Mouse (Mus musculus) CH12.LX (cell line): ENCODE results near the gene Ano7. TPM values are rescaled to one million over a fixed set of nuclear protein-coding genes. Genes with fewer than 3 reads are reported as not detected.

Source experiments
- polyA plus RNA-seq: library from polyadenylated mRNA; unstranded; fragments of >175 nt; gene quantifications from 2 replicates; pipeline ENCODE4 v1.2.1, GENCODE M21; 2012; ENCODE audit warnings: low read depth; ENCODE audit not compliant: insufficient read length
- total RNA-seq, 2 experiments: library from RNA; depleted of rRNA; stranded (reverse); fragments of 300-350 nt in 1 of 2; fragments of >200 nt in 1 of 2; gene quantifications; 2 replicates each; pipeline ENCODE4 v1.2.3; 2012 to 2014

The Ano7 gene
- total and polyA plus RNA-seq, 3 experiments, result 0.21 to 0.31 TPM; not detected in 1

Other genes starting within 250 kb of the Ano7 start
- not detected in 2 replicates for gene Agxt, start 238.7 kb upstream of the Ano7 start, total RNA-seq (2012; rRNA removed)
- not detected in 2 replicates for gene Agxt, start 238.7 kb upstream of the Ano7 start, total RNA-seq (2014; rRNA removed)
- gene Agxt, start 238.7 kb upstream of the Ano7 start, polyA plus RNA-seq, result not detected in 2 replicates
- gene 2310007B03Rik, start 213.0 kb upstream of the Ano7 start, total RNA-seq (2012; rRNA removed), result 0.08 TPM in 1 of 2 replicates, not detected in the other
- not detected in 2 replicates for gene 2310007B03Rik, start 213.0 kb upstream of the Ano7 start, total RNA-seq (2014; rRNA removed)
- 0.11 TPM in 1 of 2 replicates, not detected in the other for gene 2310007B03Rik, start 213.0 kb upstream of the Ano7 start, polyA plus RNA-seq
- gene Crocc2, start 205.2 kb upstream of the Ano7 start, total RNA-seq (2012; rRNA removed), result not detected in 2 replicates
- gene Crocc2, start 205.2 kb upstream of the Ano7 start, total RNA-seq (2014; rRNA removed), result not detected in 2 replicates
- gene Crocc2, start 205.2 kb upstream of the Ano7 start, polyA plus RNA-seq, result not detected in 2 replicates
- 1.1 TPM in 2 replicates for gene Sned1, start 138.1 kb upstream of the Ano7 start, total RNA-seq (2012; rRNA removed)
- gene Sned1, start 138.1 kb upstream of the Ano7 start, total RNA-seq (2014; rRNA removed), result 0.28 and 0.52 TPM in 2 replicates
- gene Sned1, start 138.1 kb upstream of the Ano7 start, polyA plus RNA-seq, result 0.53 and 0.59 TPM in 2 replicates
- 25.6 and 27.9 TPM in 2 replicates for gene Mterf4, start 68.0 kb upstream of the Ano7 start, total RNA-seq (2012; rRNA removed)
- 40.0 and 40.6 TPM in 2 replicates for gene Mterf4, start 68.0 kb upstream of the Ano7 start, total RNA-seq (2014; rRNA removed)
- 26.6 and 31.1 TPM in 2 replicates for gene Mterf4, start 68.0 kb upstream of the Ano7 start, polyA plus RNA-seq
- gene Ppp1r7, start 31.1 kb upstream of the Ano7 start, total RNA-seq (2012; rRNA removed), result 13.6 and 22.7 TPM in 2 replicates
- gene Ppp1r7, start 31.1 kb upstream of the Ano7 start, total RNA-seq (2014; rRNA removed), result 17.3 and 21.2 TPM in 2 replicates
- gene Ppp1r7, start 31.1 kb upstream of the Ano7 start, polyA plus RNA-seq, result 62.6 and 92.9 TPM in 2 replicates
- gene Pask, start 30.4 kb upstream of the Ano7 start, total RNA-seq (2012; rRNA removed), result 15.8 and 18.0 TPM in 2 replicates
- gene Pask, start 30.4 kb upstream of the Ano7 start, total RNA-seq (2014; rRNA removed), result 11.7 and 13.4 TPM in 2 replicates
- 10.2 and 10.8 TPM in 2 replicates for gene Pask, start 30.4 kb upstream of the Ano7 start, polyA plus RNA-seq
- gene Hdlbp, start 104.9 kb downstream of the Ano7 start, total RNA-seq (2012; rRNA removed), result 114 and 117 TPM in 2 replicates
- 103 and 106 TPM in 2 replicates for gene Hdlbp, start 104.9 kb downstream of the Ano7 start, total RNA-seq (2014; rRNA removed)
- 178 and 179 TPM in 2 replicates for gene Hdlbp, start 104.9 kb downstream of the Ano7 start, polyA plus RNA-seq
- 1.8 and 2.4 TPM in 2 replicates for gene Farp2, start 138.1 kb downstream of the Ano7 start, total RNA-seq (2012; rRNA removed)
- gene Farp2, start 138.1 kb downstream of the Ano7 start, total RNA-seq (2014; rRNA removed), result 0.58 and 0.89 TPM in 2 replicates
- 1.6 and 2.1 TPM in 2 replicates for gene Farp2, start 138.1 kb downstream of the Ano7 start, polyA plus RNA-seq